Mouse (Mus musculus) heart, postnatal 10 days (tissue): ENCODE measurements at regions not wholly inside any gene's neighbourhood (a gene's known extent, or its start where the extent isn't known, plus 50 kb on each side); places are given as distances from the start of the nearest gene placed in this dataset.

Source experiments
- DNase-seq, 2 experiments: peaks; one replicate each; pipeline ENCODE4 v3.0.0; 2021
- intact Hi-C: fragments of 180-260 bp; cut with DNase I; formaldehyde crosslinking; loops from one replicate; pipeline ENCODE4 v1.15.1; 2025

- DNase-seq, result no peak
- intact Hi-C loops, result no loop called here
These were observed 57.6 kb upstream of the D1Pas1 start for GRCm38 (mm10) chr1:186909518-186910105.

GRCm38 (mm10) chr1:186909073-186909472, 58.1 kb upstream of the D1Pas1 start:
- DNase-seq, result no peak
- intact Hi-C loops, result no loop called here

- intact Hi-C loops, result no loop called here
- DNase-seq, result no peak
These were observed 59.6 kb upstream of the D1Pas1 start for GRCm38 (mm10) chr1:186907409-186908170.

- no peak for DNase-seq
- intact Hi-C loops, result no loop called here
These were observed 61.3 kb upstream of the D1Pas1 start for GRCm38 (mm10) chr1:186905942-186906341.

GRCm38 (mm10) chr1:186901548-186901947, 65.7 kb upstream of the D1Pas1 start:
- DNase-seq, result no peak
- intact Hi-C loops, result no loop called here

GRCm38 (mm10) chr1:186898203-186898602, 69.0 kb upstream of the D1Pas1 start:
- intact Hi-C loops, result no loop called here

GRCm38 (mm10) chr1:186889584-186889852, 77.7 kb upstream of the D1Pas1 start:
- intact Hi-C loops, result no loop called here

More at GRCm38 (mm10) chr1:186898203-186898602, 69.0 kb upstream of the D1Pas1 start:
- DNase-seq, result no peak

GRCm38 (mm10) chr1:186888767-186889583, 78.2 kb upstream of the D1Pas1 start:
- intact Hi-C loops, result no loop called here
- peak; percentile 35 to 38 for DNase-seq

More at GRCm38 (mm10) chr1:186889584-186889852, 77.7 kb upstream of the D1Pas1 start:
- no peak for DNase-seq

- intact Hi-C loops, result no loop called here
These were observed 80.1 kb upstream of the D1Pas1 start for GRCm38 (mm10) chr1:186887127-186887526.

GRCm38 (mm10) chr1:186880391-186880790, 86.8 kb upstream of the D1Pas1 start:
- DNase-seq, result no peak
- intact Hi-C loops, result no loop called here

More at GRCm38 (mm10) chr1:186887127-186887526, 80.1 kb upstream of the D1Pas1 start:
- DNase-seq, result no peak

GRCm38 (mm10) chr1:186860608-186861444, 106.4 kb upstream of the D1Pas1 start:
- intact Hi-C loops, result no loop called here
- DNase-seq, result no peak

- intact Hi-C loops, result no loop called here
These were observed 108.9 kb upstream of the D1Pas1 start for GRCm38 (mm10) chr1:186858285-186858684.

GRCm38 (mm10) chr1:186855474-186856036, 106.4 kb upstream of the Rrp15 start:
- intact Hi-C loops, result no loop called here

More at GRCm38 (mm10) chr1:186858285-186858684, 108.9 kb upstream of the D1Pas1 start:
- DNase-seq, result no peak

GRCm38 (mm10) chr1:186845256-186845655, 96.1 kb upstream of the Rrp15 start:
- intact Hi-C loops, result no loop called here
- DNase-seq, result no peak

More at GRCm38 (mm10) chr1:186855474-186856036, 106.4 kb upstream of the Rrp15 start:
- DNase-seq, result peak; percentile 3 to 7

GRCm38 (mm10) chr1:186833896-186834800, 85.0 kb upstream of the Rrp15 start:
- DNase-seq, result peak; percentile 10 to 13

GRCm38 (mm10) chr1:186833441-186833895, 84.3 kb upstream of the Rrp15 start:
- peak; percentile 6 to 17 for DNase-seq
- intact Hi-C loops, result loop anchor here (5.0 kb wide), 1 partner anchor 199 kb away; no protein-coding TSS in a partner anchor

More at GRCm38 (mm10) chr1:186833896-186834800, 85.0 kb upstream of the Rrp15 start:
- intact Hi-C loops, result loop anchor here (5.0 kb wide), 1 partner anchor 198 kb away; no protein-coding TSS in a partner anchor

- DNase-seq, result peak; percentile 36 to 43
- intact Hi-C loops, result loop anchor here (2.0 to 10.0 kb wide), 3 partner anchors 131 to 1807 kb away; no protein-coding TSS in a partner anchor
These were observed 78.6 kb upstream of the Rrp15 start for GRCm38 (mm10) chr1:186827773-186828172.

GRCm38 (mm10) chr1:186808192-186808960, 59.2 kb upstream of the Rrp15 start:
- DNase-seq, result no peak
- intact Hi-C loops, result no loop called here
